Mouse (Mus musculus) 3T3-L1 (cell line): ENCODE data around the gene Gm11639.

Source experiments
- DNase-seq: peaks from one replicate; pipeline ENCODE4 v3.0.0-alpha.2; 2015; ENCODE audit warnings: low read depth, low spot score

Gene Gm11639

DNA sequence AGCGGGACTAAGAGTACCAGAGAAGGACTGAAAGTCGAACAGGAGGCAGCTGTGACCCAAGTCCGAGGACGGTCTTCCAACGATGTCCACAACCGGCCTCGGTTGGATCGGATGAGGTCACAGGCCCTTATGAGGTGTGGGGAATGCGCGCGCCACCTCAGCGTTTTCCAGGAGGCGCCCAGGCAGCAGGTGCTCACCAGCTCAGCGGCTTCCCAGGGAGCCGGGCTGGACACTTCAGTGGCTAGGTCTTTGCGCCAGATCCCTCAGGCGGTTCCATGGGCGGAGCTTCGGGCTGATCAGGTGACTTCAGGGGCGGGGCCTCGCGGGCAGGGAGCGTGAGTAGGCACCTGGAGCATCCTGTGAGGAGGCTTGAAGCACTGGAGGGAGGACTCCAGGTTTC lies at the start of gene Gm11639:
Gm11639 (plus strand) TSS at position 160 of the 400 bp plus-strand sequence.
- DNase-seq = no peak

DNA sequence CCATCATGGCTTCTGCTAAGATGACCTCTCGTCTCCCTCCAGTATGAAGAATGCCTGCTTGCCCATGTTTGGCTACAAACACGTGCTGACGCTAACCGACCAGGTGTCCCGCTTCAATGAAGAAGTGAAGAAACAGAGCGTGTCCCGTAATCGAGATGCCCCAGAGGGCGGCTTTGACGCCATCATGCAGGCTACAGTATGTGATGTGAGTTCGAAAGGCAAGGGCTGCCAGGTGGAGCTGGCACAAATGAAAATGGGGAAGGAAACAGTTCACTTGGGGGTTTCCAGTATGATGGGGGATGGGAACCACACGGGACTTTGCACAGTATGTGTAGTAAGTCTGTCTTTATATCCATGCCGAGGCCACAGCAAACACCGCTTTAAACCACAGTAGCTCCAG lies 48.5 kb upstream of the Gm11639 start:
- DNase-seq = no peak

DNA sequence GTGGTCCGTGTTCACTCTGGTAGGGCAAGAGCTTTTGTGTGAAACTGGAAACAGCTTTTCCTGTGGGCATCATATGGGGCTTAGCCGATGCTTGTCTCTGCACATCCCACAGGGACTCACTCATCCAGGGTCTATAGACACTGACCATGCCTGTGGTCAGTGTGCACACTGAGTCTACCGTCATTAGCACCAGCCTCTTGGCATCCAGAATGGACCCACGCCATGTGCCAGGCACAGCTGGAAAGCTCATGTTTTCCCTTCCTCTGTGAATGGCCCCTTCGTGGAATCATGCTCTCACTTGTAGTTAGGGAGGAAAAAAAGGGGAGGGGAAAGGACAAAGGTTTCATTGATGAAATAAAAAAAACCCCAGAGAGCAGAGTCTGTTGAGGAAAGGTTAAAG lies 47.5 kb upstream of the Gm11639 start:
- no peak for DNase-seq

DNA sequence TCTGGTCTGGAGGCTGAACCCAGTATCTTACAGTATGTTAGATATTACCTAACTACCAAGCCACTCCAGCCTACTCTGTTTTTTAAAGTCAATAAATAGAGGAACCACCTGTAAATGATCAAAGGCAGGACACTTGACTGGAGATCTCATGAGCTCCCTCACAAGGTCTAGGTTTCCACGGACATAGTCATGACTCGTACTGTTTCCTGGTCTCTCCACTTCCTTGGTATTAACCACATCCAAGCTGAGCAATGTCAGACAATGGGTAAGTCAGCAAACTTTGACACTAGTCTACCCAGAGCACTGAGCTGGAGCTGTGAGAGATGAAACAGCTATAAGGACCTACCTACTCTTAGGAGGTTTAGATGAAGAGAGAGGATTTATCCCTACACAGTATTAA lies 46.6 kb upstream of the Gm11639 start:
- peak; percentile 60 for DNase-seq

DNA sequence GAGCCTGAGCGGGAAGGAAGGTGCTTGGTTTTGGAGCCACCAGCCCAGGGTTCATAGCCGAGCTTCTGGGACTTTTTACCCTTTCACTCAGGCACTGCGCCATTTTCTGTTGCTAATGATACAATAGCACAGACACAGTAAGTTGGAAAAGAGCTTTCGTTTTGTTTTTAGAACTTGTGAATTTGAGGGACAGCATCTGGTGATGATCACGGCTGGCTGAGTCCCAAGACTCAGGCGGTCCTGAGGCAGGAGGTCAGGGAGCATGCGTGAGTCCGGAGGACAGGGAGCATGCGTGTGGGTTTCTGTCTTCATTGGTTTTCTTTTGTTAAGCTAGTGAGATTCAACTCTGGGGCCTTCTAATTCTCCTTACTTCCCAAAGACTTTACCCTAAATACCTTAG lies 45.9 kb upstream of the Gm11639 start:
- DNase-seq = no peak

DNA sequence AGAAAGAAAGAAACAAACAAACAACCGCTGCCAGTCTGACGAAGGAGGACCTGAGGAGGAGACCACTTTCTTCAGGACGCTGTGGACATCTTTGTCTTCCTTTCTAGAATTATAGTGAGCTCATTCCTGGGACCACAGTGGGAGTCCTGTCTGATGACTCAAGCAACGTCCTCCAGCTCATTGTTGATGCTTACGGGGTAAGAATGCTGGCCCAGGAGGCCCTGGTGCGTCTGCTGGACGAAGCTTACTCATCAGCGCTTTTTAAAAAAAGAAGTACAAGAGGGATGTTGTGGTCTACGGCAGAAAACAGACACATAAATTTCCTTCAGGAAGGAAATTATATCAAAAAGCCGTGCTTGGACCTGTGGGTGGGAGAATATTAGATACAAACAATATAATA lies 44.6 kb upstream of the Gm11639 start:
- DNase-seq = peak; percentile 94

DNA sequence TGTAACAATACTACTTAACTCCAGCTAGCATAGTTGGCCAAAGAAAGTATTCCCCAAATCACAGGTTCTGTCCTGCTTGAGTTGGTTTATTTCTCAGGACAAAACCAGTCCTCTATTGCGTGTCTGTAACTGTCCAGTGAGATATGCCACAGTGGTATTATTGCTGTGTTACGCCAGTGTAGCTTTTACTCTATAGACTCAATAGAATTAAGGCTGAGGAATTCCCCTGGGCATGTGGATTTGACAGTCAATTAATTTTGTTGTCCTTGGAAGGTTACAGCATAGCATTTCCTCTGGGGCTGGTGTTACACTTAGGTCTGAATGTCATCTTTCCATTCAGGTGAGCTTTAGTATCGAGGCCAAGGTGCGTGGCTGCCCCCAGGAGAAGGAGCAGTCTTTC lies 42.3 kb upstream of the Gm11639 start:
- DNase-seq = no peak

DNA sequence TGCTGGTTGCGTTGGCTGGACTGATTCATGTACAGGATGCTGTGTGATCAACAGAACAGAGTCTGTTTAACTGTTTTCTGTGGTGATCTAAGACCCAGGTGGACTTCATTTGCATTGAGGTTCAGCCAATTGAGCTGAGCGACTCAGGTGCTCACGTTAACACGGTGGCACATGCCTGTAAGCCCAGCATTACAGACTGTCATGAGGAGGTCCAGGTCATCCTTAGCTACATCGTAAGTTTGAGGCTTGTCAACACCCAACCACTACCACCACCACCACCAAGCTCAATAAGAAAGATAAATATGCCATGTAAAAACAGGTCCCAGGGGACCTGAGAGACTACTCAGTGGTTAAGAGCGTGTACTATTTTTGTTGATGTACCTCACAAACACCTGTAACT lies 40.1 kb upstream of the Gm11639 start:
- no peak for DNase-seq

DNA sequence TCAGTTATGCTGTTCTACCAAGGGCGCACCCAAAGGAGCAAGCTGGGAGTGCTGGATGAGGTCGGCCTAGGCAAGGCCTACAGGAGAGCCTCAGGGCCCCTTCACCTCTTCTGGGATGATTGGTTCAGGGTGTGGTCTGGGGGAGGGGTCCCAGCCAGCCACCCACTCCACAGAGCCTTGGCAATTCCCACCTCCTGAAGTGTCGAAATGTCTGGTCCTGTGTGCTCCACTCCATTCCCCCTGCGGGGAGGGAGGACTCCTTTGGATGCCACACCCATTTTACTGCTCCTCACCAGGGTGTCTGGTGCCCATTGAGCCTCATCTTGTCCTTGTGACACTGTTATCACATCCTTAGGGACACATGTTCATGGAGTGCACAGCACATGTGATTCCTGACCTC lies 39.3 kb upstream of the Gm11639 start:
- no peak for DNase-seq

DNA sequence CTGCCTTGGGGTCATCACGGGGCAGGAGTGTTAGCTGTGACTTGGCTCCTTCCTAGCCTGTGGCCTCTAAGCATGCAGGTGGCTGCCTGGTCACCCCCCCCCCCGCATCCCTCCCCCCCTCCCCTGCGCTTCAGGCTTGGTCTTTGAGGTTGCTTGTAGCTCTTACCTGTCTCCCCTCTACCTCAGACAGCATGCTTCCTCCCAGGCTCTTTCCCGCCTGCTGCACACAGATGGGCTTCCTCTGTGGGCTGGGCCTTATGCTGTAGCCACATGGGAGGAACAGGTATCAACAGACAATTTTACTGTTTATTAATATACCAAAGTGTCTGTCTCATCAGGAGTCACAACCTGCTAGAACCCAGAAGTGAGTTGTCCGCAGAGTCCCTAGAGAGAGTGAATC lies 38.9 kb upstream of the Gm11639 start:
- no peak for DNase-seq

DNA sequence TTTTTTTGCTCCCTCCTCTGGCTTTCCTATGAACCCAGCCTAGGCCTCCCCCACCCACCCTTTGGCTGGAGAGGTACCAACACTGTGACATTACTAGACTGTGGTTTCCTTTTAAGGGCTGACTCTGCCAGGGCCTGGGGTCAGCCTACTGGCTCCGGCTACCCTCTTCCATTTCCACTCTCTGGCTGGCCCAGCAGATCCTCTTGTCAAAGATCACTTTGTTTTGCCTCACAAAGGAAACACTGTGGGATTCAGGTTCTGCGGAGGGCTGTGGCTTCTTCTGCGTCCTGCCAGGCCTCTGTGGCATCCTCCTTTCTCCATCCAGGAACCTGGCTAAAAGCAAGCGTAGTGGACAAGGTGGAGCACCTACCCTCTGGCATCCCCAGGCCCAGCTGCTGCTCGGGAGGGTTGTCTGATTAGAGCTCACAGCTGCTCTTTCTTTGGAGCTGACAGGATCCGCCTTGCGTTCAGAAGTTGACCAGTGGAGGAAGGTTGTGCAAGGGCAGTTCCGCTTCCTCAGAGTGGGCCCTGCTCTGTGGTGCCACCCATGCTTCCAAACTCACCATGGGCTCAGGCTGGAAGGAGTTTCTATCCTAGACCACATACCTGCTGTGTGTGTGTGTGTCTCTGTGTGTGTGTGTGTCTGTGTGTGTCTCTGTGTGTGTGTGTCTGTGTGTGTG lies 38.2 kb upstream of the Gm11639 start:
- no peak for DNase-seq

DNA sequence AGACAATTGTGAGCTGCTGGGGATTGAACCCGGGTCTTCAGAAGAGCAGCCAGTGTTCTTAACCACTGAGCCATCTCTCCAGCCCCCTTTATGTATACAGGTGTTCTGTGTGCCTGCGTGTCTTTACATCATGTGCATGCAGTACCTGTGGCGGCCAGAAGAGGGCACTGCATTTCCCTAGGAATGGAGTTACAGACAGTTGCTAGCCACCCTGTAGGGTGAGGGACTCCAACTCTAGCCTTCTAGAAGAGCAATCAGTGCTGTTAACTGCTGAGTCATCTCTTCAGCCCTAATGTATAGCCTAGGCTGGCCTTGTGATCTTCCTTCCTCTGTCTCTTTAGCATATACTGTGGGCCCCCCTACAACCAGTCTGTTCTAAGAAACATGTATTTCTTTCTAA lies 36.9 kb upstream of the Gm11639 start:
- DNase-seq = peak; percentile 40

DNA sequence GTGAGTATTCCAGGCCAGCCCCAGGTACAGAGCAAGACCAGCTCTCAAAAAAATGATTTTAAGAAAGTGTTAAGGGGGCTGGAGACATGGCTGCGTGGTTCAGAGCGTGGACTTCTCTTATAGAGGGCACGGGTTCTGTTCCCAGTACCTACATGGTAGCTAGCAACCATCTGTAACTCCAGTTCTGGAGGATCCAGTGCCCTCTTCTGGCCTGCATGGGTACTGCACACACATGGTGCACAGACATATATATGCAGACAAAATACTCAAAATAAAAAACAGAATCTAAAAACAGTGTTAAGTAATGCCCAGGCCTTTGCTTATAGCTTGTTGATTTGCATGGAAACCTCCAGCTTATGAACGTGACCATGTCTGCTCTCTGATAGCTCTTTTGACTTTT lies 24.9 kb upstream of the Gm11639 start:
- no peak for DNase-seq

DNA sequence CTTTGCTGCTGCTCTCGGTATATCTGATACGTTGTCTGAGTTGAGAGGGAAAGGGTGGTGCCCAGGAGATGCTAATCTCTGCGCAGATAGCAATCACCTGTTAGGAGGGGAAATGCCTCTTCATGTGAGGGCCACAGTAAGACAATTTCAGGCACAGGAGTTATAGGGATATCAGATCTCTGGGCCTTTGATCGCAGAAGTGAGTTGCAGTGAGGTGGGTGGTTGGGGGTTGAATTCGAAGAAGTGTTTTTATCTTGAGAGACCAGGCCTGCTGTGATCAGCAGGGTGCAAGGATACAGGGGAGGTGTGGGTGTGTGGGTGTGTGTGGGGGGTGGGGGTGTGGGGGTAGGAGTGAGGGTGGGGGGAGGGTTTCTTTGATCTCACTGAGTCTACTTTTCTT lies 24.4 kb upstream of the Gm11639 start:
- DNase-seq = no peak

DNA sequence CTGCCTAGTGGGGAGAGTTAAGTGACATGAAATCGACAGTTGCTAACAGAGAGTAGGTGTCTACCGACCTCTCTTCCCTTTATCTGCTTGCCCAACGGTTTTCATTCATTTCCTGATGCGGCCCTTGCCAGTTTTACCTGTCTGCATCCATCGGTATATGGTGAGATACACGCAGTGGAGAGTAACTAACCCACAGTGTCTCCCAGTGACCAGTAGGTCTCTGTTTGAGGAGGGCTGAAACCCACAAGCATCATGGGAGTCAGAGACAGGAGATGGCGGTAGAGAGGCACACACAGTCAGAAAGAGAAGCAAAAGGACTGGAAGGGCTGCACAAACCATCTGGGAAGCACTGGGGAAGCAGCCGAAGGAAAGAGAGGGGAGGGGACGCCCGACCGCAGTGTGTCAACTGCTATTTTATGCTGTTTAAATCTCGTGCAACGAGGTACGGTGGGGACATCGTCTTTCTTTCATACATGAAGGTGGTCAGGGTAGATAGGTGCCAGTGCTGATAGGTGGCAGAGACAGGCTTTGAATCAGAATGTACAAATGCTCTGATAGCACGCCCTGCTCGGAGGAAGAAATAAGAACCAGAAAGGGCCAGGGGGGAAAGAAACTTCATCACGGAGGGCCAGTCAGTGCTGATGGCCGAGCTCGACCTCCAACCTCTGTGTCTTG lies 23.8 kb upstream of the Gm11639 start:
- no peak for DNase-seq

DNA sequence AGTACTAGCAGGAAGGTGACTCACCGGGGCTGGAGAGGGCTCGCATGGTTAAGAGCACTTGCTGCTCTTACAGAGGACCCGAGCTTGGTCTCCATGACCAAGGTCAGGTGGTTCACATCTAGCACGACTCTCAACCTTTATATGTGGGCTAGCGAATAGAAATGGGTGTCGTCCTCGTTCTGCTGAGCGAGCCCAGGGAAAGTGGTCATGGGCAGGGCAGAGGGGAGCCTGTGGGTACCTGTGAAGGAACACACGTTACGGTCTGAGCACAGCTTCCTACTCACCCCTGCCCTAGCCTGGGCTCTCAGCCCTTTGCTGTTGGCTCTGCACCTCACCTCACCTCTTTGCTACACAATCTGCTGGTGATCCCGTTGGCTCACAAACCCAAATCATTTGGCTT lies 22.9 kb upstream of the Gm11639 start:
- no peak for DNase-seq

DNA sequence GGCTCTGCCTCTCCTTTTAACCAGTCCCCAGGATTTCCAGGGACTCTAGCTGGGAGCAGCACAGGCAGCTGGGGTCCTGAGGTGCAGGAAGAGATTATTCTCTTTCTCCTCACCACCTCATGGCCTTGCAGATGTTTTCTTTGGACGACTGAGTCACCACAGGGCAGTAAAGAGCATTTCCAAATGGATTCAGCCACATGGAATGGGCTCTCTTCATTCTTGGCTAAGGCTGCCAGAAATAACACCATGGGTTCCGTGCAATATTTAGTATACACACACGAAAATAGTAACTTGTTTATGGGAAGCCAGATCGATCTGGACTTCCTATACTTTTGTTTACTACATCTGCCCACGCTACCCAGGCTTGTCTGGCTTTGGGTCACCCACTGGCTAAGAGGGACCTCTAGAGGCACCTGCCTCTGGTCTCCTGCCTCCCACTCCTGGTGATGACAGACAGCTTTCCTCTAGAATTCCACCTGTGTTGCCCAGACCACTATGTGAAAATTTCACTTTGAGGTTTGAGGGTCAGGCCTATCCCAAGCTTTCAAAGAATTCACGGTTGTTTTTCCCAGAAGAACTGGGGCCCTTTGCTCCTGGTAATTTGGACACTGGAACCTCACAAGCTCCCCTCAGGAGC lies 22.1 kb upstream of the Gm11639 start:
- DNase-seq = peak; percentile 62

DNA sequence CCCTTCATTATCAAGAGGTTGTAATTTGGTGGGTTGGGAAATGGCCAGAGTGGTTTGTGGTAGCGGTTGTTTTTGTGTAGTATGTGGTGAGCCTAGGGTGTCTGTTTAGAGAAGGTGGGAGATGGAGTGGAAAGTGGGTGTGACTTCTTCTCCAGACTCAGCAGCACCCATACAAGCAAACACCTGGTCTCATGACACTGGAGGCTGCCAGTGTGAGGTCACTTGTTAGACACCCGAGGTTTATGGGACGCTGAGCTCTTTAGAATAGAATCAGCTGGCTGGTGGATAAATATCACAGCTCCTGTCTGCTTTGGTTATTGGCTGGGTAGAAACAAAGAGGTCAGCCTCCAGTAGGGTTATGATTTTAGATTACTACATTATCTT lies 21.6 kb upstream of the Gm11639 start:
- DNase-seq = no peak

DNA sequence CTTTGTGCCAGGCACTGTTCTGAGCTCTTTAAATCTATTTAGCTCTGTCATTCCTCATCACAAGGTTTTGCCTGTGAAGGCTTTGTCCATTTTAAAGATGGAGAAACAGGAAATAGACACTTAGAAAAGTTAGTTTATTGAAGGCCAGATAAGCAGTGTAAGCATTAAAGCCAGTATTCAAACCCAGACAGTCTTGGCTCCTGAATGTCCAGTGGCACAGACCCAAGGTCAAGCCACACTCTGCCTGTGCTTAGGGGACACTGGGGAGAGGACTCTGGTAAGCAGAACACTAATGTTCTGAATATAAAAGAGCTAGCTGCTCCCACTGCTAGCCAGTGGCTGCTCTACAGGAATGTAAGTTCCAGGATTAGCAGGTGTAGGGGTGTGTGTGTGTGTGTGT lies 21.1 kb upstream of the Gm11639 start:
- no peak for DNase-seq

DNA sequence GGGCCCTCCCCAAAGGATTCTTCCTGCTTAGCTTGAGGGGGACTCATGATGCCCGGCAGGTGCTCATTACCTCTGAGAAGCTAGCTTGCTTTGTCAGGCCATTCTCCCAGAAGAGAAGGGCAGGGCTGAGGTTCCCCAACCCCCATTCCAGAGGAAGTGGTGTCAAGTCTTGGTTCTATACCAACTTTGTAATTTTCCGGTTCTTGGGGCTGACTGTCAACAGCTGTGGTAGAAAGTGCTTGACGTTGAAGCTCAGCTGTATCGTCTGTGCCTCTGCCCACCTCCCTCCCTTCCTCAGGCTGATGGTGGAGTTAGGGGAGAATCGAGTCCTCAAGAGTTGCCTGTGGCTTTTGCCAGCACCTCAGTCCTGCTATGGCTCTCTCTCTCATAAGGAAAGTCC lies 18.1 kb upstream of the Gm11639 start:
- no peak for DNase-seq

DNA sequence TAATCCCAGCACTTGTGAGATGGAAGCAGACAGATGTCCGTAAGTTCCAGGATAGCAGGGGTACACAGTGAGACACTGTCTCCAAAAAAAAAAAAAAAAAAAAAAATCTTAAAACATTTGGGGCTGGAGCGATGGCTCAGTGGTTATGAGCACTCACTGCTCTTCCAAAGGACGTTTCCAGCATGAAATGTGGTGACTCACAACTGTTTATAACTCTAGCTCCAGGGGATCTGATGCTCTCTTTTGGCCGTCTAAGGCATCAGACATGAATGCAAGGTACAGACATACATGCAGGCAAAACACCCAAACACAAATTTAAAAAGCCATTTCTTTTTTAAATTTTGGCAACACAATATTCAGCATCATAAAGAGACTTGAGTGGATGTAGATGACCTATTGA lies 12.1 kb upstream of the Gm11639 start:
- peak; percentile 79 for DNase-seq

DNA sequence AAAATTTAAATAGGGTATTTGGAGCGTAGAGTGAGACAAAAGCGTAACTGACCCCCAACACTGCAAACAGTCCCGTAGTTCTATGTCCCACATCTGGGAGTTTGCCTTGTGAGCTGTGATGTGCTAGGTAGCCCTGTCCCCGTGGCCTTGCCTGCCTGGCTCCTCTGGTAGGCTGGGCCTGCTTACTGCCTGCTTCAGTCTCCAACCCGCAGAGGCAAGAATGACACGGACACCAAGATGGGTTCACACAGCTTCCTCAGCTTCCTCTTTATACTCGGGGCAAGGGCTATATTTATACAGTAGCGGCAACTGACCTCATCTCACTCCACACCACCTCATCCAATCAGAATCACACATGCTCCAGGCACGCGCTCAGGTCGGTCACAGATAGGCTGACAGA lies 10.7 kb upstream of the Gm11639 start:
- no peak for DNase-seq

DNA sequence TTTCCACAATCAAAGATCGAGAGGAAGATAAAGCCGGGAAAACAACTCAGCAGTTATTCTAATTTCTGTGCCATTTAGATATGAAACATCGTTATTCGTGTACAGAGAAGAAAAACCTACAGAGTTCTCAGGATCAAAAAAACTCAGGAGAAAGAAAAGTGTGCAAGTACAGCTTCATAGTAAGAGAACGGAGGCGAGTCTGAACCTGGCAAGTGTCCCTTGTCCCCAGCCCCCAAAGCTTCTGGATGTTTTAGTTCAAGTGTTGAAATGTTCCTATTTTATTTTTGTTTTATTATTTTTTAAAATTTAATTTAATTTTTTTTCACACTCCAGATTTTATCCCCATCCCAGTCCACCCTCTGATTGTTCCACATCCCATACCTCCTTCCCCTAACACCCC lies 7.7 kb downstream of the Gm11639 start:
- DNase-seq = no peak
